Mouse (Mus musculus): ENCODE results near the gene Metap1.

DNA sequence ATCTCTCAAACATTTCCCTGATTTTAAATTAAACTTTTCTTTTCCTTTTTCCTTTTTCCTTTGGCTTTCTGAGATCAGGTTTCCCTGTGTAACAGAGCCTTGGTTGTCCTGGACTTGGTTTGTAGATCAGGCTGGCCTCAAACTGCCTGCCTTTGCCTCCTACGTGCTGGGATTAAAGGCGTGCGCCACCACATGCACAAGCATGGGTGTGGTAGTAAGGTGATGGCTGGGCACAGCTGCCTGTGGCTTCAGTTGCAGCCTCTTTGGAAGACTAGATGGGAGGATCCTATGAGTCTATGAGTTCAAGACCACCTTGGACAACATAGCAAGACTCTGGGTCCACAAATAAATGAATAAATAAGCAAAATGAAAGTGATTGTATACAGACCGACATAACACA, 34.6 kb upstream of the Metap1 start:
- TF ChIP-seq EP300 (IDR thresholded peaks at IDR 0.05; ENCODE audit: insufficient read depth, low read depth, low read length) (no peak), POLR2A (IDR thresholded peaks at IDR 0.05; ENCODE audit: insufficient read depth, low read length) (no peak), CTCF (IDR thresholded peaks at IDR 0.05; ENCODE audit: low read depth, low read length) (no peak)

Measured in ES-Bruce4 (cell line).